Mouse (Mus musculus) monocyte, adult 2 months (primary cell): ENCODE measurements around the gene Snx13.

Source experiments
- DNase-seq, 2 experiments: peaks; one replicate each; pipeline ENCODE4 v3.0.0; 2022; ENCODE audit warnings: low spot score in 2 of 2, low read depth in 1 of 2

Snx13 gene

GRCm38 (mm10) chr12:35047320-35048225, 587 bp downstream of the Snx13 start:
- peak; percentile 20 to 58 for DNase-seq

- DNase-seq, result no peak
Observed at GRCm38 (mm10) chr12:35048891-35049290, 1.9 kb downstream of the Snx13 start.

- no peak for DNase-seq
Observed at GRCm38 (mm10) chr12:35050501-35050900, 3.5 kb downstream of the Snx13 start.

GRCm38 (mm10) chr12:35050964-35051758, 4.2 kb downstream of the Snx13 start:
- no peak for DNase-seq

- no peak for DNase-seq
Observed at GRCm38 (mm10) chr12:35054420-35054819, 7.4 kb downstream of the Snx13 start.

GRCm38 (mm10) chr12:35055114-35056095, 8.4 kb downstream of the Snx13 start:
- no peak for DNase-seq

GRCm38 (mm10) chr12:35063697-35064468, 16.9 kb downstream of the Snx13 start:
- no peak for DNase-seq

- DNase-seq, result no peak
Observed at GRCm38 (mm10) chr12:35067621-35068020, 20.6 kb downstream of the Snx13 start.

GRCm38 (mm10) chr12:35071336-35071735, 24.4 kb downstream of the Snx13 start:
- no peak for DNase-seq

- no peak for DNase-seq
Observed at GRCm38 (mm10) chr12:35072178-35072577, 25.2 kb downstream of the Snx13 start.

GRCm38 (mm10) chr12:35075993-35076392, 29.0 kb downstream of the Snx13 start:
- DNase-seq, result no peak

GRCm38 (mm10) chr12:35123549-35123948, 76.6 kb downstream of the Snx13 start:
- DNase-seq, result no peak

GRCm38 (mm10) chr12:35153186-35153585, 106.2 kb downstream of the Snx13 start:
- no peak for DNase-seq

- DNase-seq, result no peak
Observed at GRCm38 (mm10) chr12:35154149-35154548, 107.2 kb downstream of the Snx13 start.

- DNase-seq, result no peak
Observed at GRCm38 (mm10) chr12:35157237-35157636, 110.3 kb downstream of the Snx13 start.

GRCm38 (mm10) chr12:35161690-35162089, 114.7 kb downstream of the Snx13 start:
- DNase-seq, result no peak

GRCm38 (mm10) chr12:35170275-35170674, 123.3 kb downstream of the Snx13 start:
- DNase-seq, result no peak

GRCm38 (mm10) chr12:35175938-35176337, 129.0 kb downstream of the Snx13 start:
- no peak for DNase-seq

GRCm38 (mm10) chr12:35176628-35177027, 129.6 kb downstream of the Snx13 start:
- no peak for DNase-seq

GRCm38 (mm10) chr12:35182675-35183074, 135.7 kb downstream of the Snx13 start:
- DNase-seq, result peak; percentile 12 to 44
